Mouse (Mus musculus): Measurements from ENCODE around the gene Mta3. TPM values are rescaled to one million over a fixed set of nuclear protein-coding genes. Genes with fewer than 3 reads are reported as not detected.

Mta3 gene
- polyA plus RNA-seq, 1 experiment from 2014 or later: 30.0 TPM

DNA sequence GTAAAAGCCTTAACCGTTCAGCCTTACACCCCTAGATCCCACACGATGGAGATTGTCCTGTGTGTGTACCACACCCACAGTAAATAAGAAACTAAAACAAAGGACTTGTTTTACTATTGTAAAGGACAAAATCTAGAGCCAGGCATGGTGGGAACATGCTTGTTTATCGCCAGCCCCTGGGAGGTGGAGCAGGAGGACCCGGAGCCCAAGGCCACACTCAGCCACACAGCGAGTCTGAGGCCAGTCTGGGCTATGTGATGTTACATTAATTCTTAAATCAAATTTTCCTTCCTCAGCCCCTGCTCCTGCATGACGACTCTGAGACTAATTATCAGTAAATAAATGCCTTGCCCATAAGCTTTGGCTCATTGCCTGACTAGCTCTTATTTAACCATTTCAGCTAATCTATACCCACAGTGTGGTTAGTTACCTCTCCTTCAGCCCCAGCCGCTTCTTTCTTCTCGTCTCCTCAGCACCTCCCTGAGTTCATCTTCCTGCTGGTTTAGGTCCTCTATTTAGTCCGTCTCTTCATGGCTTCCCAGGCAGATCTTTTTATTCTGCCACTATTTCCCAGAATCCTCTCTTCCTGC, 71.6 kb downstream of the Mta3 start:
- DNase-seq: no peak
- Histone ChIP-seq H3K4me1 (ENCODE audit: control insufficient read depth, insufficient read depth, low read length) (peaks cover 4% of the 10 kb centered on the region; the same call in 1 of the 2 replicates), H3K9ac (replicated peaks; ENCODE audit: low read length) (no peak overlapping the region)

DNA sequence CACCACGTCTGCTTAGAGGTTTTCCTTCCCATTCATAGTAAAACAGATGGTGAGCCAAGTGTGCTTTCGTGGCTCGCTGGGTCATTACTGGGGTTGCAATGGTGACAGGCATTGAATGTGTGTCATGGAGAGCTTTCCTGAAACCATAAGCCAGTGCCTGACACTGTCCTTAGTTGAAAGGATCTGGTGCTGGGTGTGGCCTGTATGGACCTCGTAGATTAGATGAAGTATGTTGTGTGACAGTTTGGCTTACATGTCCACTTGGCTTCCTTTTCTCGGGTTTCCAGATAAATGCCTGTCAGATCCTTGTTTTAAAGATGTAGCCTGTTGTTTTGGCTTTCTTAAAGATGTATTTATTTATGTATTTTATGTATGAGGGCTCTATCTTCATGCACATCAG, 74.3 kb downstream of the Mta3 start:
- Histone ChIP-seq H3K27me3 (ENCODE audit: control insufficient read depth, insufficient read depth, low read length) (no peaks in the 10 kb centered on the region), H3K4me3 (replicated peaks; ENCODE audit: low read depth, low read length) (no peak overlapping the region), H3K4me1 (ENCODE audit: control insufficient read depth, insufficient read depth, low read length) (no peaks in the 10 kb centered on the region), H3K9ac (replicated peaks; ENCODE audit: low read length) (no peak overlapping the region), H3K36me3 (ENCODE audit: control insufficient read depth, insufficient read depth, low read length) (no peaks in the 10 kb centered on the region; the same call in 1 of the 2 replicates), H3K9me3 (ENCODE audit: control insufficient read depth, low read length) (no peaks in the 10 kb centered on the region), H3K27ac (replicated peaks; ENCODE audit: low read depth, low read length) (no peak overlapping the region), H3K4me2 (ENCODE audit: low read length) (no peak overlapping the region)
- WGBS: 82% methylated on average over 5 of the region's 5 CpGs
- no peak for ATAC-seq (ENCODE audit: low FRiP score, low TSS enrichment)
- DNase-seq: no peak

More for the DNA sequence above, 71.6 kb downstream of the Mta3 start:
- Histone ChIP-seq H3K36me3 (ENCODE audit: control insufficient read depth, insufficient read depth, low read length) (no peaks in the 10 kb centered on the region), H3K27ac (replicated peaks; ENCODE audit: low read depth, low read length) (no peak overlapping the region), H3K4me2 (ENCODE audit: low read length) (no peak overlapping the region), H3K27me3 (ENCODE audit: control insufficient read depth, insufficient read depth, low read length) (no peaks in the 10 kb centered on the region), H3K4me3 (replicated peaks; ENCODE audit: low read depth, low read length) (no peak overlapping the region), H3K9me3 (ENCODE audit: control insufficient read depth, low read length) (no peaks in the 10 kb centered on the region)
- 92% methylated on average over 9 of the region's 9 CpGs for WGBS
- no peak for ATAC-seq (ENCODE audit: low FRiP score, low TSS enrichment)

DNA sequence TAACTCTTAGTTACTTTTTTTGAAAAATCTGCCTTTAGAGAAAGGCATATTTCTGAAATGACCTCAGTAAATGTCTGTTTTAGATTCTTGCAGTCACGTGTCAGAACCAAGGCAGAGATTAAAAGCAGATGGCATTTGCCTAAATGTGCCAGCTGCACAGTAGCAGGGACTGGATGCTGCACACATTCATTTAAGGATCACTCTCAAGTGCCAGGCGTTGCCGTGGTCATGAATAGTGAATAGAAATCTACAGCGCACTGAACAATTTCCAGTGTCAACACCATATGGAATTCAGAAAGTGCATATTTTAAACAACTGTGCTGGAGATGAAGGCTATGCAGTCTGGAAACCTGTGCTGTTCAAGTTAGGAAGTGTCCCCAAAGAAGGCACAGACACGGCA, 76.8 kb downstream of the Mta3 start:
- Histone ChIP-seq H3K27me3 (ENCODE audit: control insufficient read depth, insufficient read depth, low read length) (no peaks in the 10 kb centered on the region), H3K4me1 (ENCODE audit: control insufficient read depth, insufficient read depth, low read length) (no peaks in the 10 kb centered on the region), H3K27ac (replicated peaks; ENCODE audit: low read depth, low read length) (no peak overlapping the region), H3K9me3 (ENCODE audit: control insufficient read depth, low read length) (no peaks in the 10 kb centered on the region), H3K4me3 (replicated peaks; ENCODE audit: low read depth, low read length) (no peak overlapping the region), H3K36me3 (ENCODE audit: control insufficient read depth, insufficient read depth, low read length) (no peaks in the 10 kb centered on the region; the same call in 1 of the 2 replicates), H3K9ac (replicated peaks; ENCODE audit: low read length) (no peak overlapping the region), H3K4me2 (ENCODE audit: low read length) (no peak overlapping the region)
- 50% methylated on average over 5 of the region's 5 CpGs for WGBS
- DNase-seq (peak; percentile 32), ATAC-seq (ENCODE audit: low FRiP score, low TSS enrichment) (no peak)

DNA sequence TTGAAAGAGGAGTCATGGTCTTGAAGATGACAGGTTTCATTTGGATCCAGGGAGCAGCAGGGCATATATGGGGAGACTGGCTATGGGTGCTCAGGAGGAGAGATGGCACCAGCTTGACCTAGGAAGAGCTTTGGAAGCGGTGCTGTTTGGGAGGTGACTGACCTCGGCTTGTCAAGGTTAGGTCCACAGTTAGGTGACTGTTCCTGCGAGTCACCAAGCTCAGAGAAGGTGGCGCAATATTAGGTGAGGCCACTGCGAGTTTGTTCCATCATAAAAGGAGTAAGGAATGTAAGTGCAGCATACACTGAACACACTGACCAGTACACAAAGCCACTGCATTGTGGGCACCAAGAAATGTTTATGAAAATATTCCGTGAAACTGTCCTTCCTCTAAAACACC, 80.5 kb downstream of the Mta3 start:
- Histone ChIP-seq H3K9me3 (ENCODE audit: control insufficient read depth, low read length) (no peaks in the 10 kb centered on the region), H3K36me3 (ENCODE audit: control insufficient read depth, insufficient read depth, low read length) (peaks cover 5% of the 10 kb centered on the region; the same call in 1 of the 2 replicates), H3K4me3 (replicated peaks; ENCODE audit: low read depth, low read length) (no peak overlapping the region), H3K4me2 (ENCODE audit: low read length) (no peak overlapping the region), H3K27me3 (ENCODE audit: control insufficient read depth, insufficient read depth, low read length) (no peaks in the 10 kb centered on the region), H3K4me1 (ENCODE audit: control insufficient read depth, insufficient read depth, low read length) (no peaks in the 10 kb centered on the region), H3K27ac (replicated peaks; ENCODE audit: low read depth, low read length) (no peak overlapping the region), H3K9ac (replicated peaks; ENCODE audit: low read length) (no peak overlapping the region)
- no peak for DNase-seq
- ATAC-seq (ENCODE audit: low FRiP score, low TSS enrichment): no peak
- 96% methylated on average over 6 of the region's 6 CpGs for WGBS

DNA sequence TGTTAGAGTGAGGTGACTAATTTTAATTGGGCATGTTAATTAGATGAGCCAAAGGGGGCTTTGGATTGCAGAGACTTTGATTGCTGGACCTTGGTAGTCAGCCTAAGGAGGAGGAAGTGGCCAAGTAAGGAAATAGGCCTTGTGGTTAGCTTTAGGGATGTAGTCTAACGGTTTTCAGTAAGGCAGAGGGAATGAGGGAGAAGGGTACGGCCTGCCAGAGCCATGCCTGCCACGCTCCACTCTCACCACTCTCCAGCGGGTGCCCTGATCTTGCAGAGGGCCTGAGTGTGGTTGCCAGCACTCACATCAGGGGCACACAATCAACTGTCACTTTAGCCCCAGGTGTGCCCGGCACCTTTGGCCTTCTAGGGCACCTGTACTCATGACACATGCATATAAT, 84.2 kb downstream of the Mta3 start:
- Histone ChIP-seq H3K9me3 (ENCODE audit: control insufficient read depth, low read length) (no peaks in the 10 kb centered on the region), H3K36me3 (ENCODE audit: control insufficient read depth, insufficient read depth, low read length) (0 out of 2 replicates have a peak, but pooled peaks cover 5% of the 10 kb centered on the region), H3K4me1 (ENCODE audit: control insufficient read depth, insufficient read depth, low read length) (no peaks in the 10 kb centered on the region), H3K9ac (replicated peaks; ENCODE audit: low read length) (no peak overlapping the region), H3K4me3 (replicated peaks; ENCODE audit: low read depth, low read length) (no peak overlapping the region), H3K27ac (replicated peaks; ENCODE audit: low read depth, low read length) (no peak overlapping the region), H3K4me2 (ENCODE audit: low read length) (no peak overlapping the region), H3K27me3 (ENCODE audit: control insufficient read depth, insufficient read depth, low read length) (no peaks in the 10 kb centered on the region)
- ATAC-seq (ENCODE audit: low FRiP score, low TSS enrichment): no peak
- DNase-seq: no peak
- WGBS: 86% methylated on average over 5 of the region's 5 CpGs

DNA sequence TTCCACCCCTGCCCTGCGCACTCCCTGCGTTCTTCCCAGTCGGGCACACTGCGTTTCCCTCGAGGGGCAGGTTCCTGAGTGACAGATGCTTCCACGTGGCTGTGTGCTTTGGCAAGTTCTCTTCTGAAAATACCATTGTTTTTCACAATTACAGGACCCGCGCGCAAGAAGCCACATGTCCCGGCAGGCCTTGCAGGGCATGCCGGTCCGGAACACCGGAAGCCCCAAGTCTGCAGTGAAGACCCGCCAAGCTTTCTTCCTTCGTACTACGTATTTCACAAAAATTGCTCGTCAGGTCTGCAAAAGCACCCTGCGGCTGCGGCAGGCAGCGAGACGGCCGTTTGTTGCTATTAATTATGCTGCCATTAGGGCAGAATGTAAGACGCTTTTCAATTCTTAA, 86.4 kb downstream of the Mta3 start:
- Histone ChIP-seq H3K9ac (replicated peaks; ENCODE audit: low read length) (no peak overlapping the region), H3K27me3 (ENCODE audit: control insufficient read depth, insufficient read depth, low read length) (no peaks in the 10 kb centered on the region), H3K9me3 (ENCODE audit: control insufficient read depth, low read length) (no peaks in the 10 kb centered on the region), H3K27ac (replicated peaks; ENCODE audit: low read depth, low read length) (no peak overlapping the region), H3K4me1 (ENCODE audit: control insufficient read depth, insufficient read depth, low read length) (no peaks in the 10 kb centered on the region), H3K4me3 (replicated peaks; ENCODE audit: low read depth, low read length) (no peak overlapping the region), H3K4me2 (ENCODE audit: low read length) (no peak overlapping the region), H3K36me3 (ENCODE audit: control insufficient read depth, insufficient read depth, low read length) (0 out of 2 replicates have a peak, but pooled peaks cover 5% of the 10 kb centered on the region)
- no peak for DNase-seq
- WGBS: 76% methylated on average over 23 of the region's 23 CpGs
- ATAC-seq (ENCODE audit: low FRiP score, low TSS enrichment): no peak

DNA sequence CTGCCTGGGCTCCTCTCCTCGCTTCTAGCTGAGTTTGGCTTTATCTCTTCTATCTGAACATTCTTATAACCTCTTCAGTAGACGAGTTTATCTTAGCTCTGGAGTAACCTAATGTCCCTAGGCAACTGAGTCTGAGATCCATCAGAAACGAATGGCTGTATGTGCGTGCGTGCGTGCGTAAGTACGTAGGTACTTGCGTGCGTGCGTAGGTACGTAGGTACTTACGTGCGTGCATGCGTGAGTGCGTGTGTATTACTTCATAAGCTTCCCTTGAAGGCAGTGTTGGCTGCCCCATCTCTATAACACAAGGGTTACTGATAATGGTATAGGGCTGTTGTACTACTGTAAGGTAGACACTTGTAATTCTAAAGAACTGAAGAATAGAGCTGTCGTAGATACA, 89.2 kb downstream of the Mta3 start:
- H3K36me3 ChIP-seq (ENCODE audit: control insufficient read depth, insufficient read depth, low read length): no peaks in the 10 kb centered on the region
- no peak overlapping the region for H3K27ac ChIP-seq (replicated peaks; ENCODE audit: low read depth, low read length)
- H3K4me3 ChIP-seq (replicated peaks; ENCODE audit: low read depth, low read length): no peak overlapping the region
- no peaks in the 10 kb centered on the region for H3K4me1 ChIP-seq (ENCODE audit: control insufficient read depth, insufficient read depth, low read length)
- WGBS: 97% methylated on average over 17 of the region's 17 CpGs
- no peaks in the 10 kb centered on the region for H3K9me3 ChIP-seq (ENCODE audit: control insufficient read depth, low read length)
- H3K4me2 ChIP-seq (ENCODE audit: low read length): no peak overlapping the region
- no peak overlapping the region for H3K9ac ChIP-seq (replicated peaks; ENCODE audit: low read length)
- ATAC-seq (ENCODE audit: low FRiP score, low TSS enrichment) (no peak), DNase-seq (no peak)
- no peaks in the 10 kb centered on the region for H3K27me3 ChIP-seq (ENCODE audit: control insufficient read depth, insufficient read depth, low read length)

DNA sequence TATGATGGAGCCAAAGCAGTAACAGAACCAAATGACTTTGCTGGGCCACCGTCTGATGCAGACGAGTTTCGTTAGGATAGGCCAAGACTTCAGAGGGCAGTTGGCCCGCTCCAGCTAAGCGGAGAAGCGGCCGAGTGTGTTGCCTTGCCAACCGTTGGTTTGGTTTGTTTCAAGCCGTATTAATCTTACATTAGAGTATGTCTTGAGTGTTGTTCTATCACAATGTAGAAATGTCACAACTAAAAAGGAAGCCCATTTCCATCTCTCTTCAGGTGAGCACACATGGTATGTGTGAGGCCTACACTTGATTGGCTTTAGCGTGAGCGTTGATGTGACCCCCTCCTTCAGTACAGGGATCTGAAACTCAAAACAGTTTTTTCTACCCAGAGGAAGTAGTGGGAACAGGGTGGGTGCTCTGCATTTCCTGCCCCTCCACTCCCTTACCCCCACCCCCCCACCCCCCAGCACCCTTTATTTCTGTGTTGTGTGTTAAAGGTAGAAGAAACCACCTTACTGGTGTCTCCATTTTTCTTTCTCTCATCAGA, 93.6 kb downstream of the Mta3 start:
- H3K36me3 ChIP-seq (ENCODE audit: control insufficient read depth, insufficient read depth, low read length): 0 out of 2 replicates have a peak, but pooled peaks cover 4% of the 10 kb centered on the region
- H3K4me1 ChIP-seq (ENCODE audit: control insufficient read depth, insufficient read depth, low read length): no peaks in the 10 kb centered on the region
- WGBS: 92% methylated on average over 11 of the region's 11 CpGs
- ATAC-seq (ENCODE audit: low FRiP score, low TSS enrichment) (no peak), DNase-seq (no peak)
- no peak overlapping the region for H3K4me2 ChIP-seq (ENCODE audit: low read length)
- no peaks in the 10 kb centered on the region for H3K9me3 ChIP-seq (ENCODE audit: control insufficient read depth, low read length)
- no peak overlapping the region for H3K9ac ChIP-seq (replicated peaks; ENCODE audit: low read length)
- no peak overlapping the region for H3K4me3 ChIP-seq (replicated peaks; ENCODE audit: low read depth, low read length)
- no peaks in the 10 kb centered on the region for H3K27me3 ChIP-seq (ENCODE audit: control insufficient read depth, insufficient read depth, low read length)
- H3K27ac ChIP-seq (replicated peaks; ENCODE audit: low read depth, low read length): no peak overlapping the region

DNA sequence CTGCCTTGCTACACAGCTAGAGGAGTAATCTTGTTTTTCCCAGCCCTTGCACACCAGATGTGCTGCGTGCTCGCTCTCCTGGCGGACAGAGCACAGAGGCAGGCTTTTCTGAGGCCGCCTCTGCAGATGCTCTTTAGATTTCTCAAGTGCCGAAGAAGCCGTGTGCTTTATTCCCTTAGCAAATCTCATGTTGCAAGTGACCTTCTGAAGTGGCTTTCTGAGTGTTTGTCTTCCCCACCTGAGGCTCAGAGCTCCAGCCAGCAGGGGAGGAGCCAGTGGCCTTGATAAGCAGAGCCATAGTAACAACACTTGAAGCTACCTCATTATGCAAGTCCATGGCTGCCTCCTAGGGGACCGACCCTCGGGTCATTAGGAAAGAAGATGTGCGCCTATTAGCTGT, 98.0 kb downstream of the Mta3 start:
- H3K4me1 ChIP-seq (ENCODE audit: control insufficient read depth, insufficient read depth, low read length): no peaks in the 10 kb centered on the region
- ATAC-seq (ENCODE audit: low FRiP score, low TSS enrichment) (peak; percentile 43; the same call in 1 of the 2 replicates), DNase-seq (peak; percentile 43)
- no peak overlapping the region for H3K9ac ChIP-seq (replicated peaks; ENCODE audit: low read length)
- H3K27ac ChIP-seq (replicated peaks; ENCODE audit: low read depth, low read length): peak overlapping the region; percentile 32; the same call in 1 of the 2 replicates
- WGBS: 69% methylated on average over 9 of the region's 9 CpGs
- no peak overlapping the region for H3K4me2 ChIP-seq (ENCODE audit: low read length)
- no peak overlapping the region for H3K4me3 ChIP-seq (replicated peaks; ENCODE audit: low read depth, low read length)
- no peaks in the 10 kb centered on the region for H3K9me3 ChIP-seq (ENCODE audit: control insufficient read depth, low read length)
- H3K27me3 ChIP-seq (ENCODE audit: control insufficient read depth, insufficient read depth, low read length): no peaks in the 10 kb centered on the region
- H3K36me3 ChIP-seq (ENCODE audit: control insufficient read depth, insufficient read depth, low read length): 0 out of 2 replicates have a peak, but pooled peaks cover 8% of the 10 kb centered on the region
